Mouse (Mus musculus) spleen, adult 2 months (tissue): Measurements from ENCODE around the gene Hus1. TPM values are rescaled to one million over a fixed set of nuclear protein-coding genes. Genes with fewer than 3 reads are reported as not detected.

Experiments
- DNase-seq, 2 experiments: peaks; one replicate each; pipeline versions ENCODE4 v3.0.0 to v3.0.0-alpha.2; 2012 to 2021; ENCODE audit warnings: low spot score in 2 of 2, low read depth in 1 of 2
- H3K27ac ChIP-seq: fragments of 200-500 bp; 2 replicates; pipeline ENCODE4 v1.5.1; 2012; ENCODE audit warnings: low read length, inconsistent platforms; ENCODE audit not compliant: insufficient read depth
- H3K27me3 ChIP-seq: fragments of 200-500 bp; 2 replicates; pipeline ENCODE4 v1.6.1; 2012; ENCODE audit warnings: mild to moderate bottlenecking, moderate library complexity, low read length, inconsistent platforms; ENCODE audit not compliant: control insufficient read depth, insufficient read depth
- H3K36me3 ChIP-seq: fragments of 200-500 bp; 2 replicates; pipeline ENCODE4 v1.6.1; 2012; ENCODE audit warnings: mild to moderate bottlenecking, low read length, inconsistent platforms; ENCODE audit not compliant: control insufficient read depth, insufficient read depth
- H3K4me1 ChIP-seq: fragments of 200-500 bp; 2 replicates; pipeline ENCODE4 v1.6.1; 2011; ENCODE audit warnings: inconsistent platforms; ENCODE audit not compliant: control insufficient read depth, insufficient read depth, insufficient read length
- H3K4me3 ChIP-seq: fragments of 200-500 bp; 2 replicates; pipeline ENCODE4 v1.5.1; 2011; ENCODE audit warnings: mild to moderate bottlenecking, inconsistent platforms; ENCODE audit not compliant: insufficient read depth, insufficient read length; ENCODE audit errors: extremely low read depth
- CTCF ChIP-seq: fragments of 200-500 bp; IDR thresholded peaks from 2 replicates; pipeline ENCODE4 v1.5.1; 2011; ENCODE audit warnings: mild to moderate bottlenecking, inconsistent platforms; ENCODE audit not compliant: insufficient read depth, insufficient read length, insufficient replicate concordance; ENCODE audit errors: extremely low read depth
- POLR2A ChIP-seq: fragments of 200-500 bp; IDR thresholded peaks from 2 replicates; pipeline ENCODE4 v1.6.1; 2011; ENCODE audit warnings: low read depth, low read length, inconsistent platforms
- WGBS: fragments of 180-500 bp; shearing (Covaris S2); methylation state at CpG from one replicate; pipeline ENCODE4 v1.1.7; 2018; 5-methylcytosine and 5-hydroxymethylcytosine counted together
- polyA plus RNA-seq: library from polyadenylated mRNA; depleted of rRNA; stranded (reverse); fragments of >200 nt; gene quantifications from 2 replicates; pipeline ENCODE4 v1.2.3, GENCODE M21; 2012; rRNA removed

The Hus1 gene
- polyA plus RNA-seq, 1 experiment = 6.1 TPM

DNA sequence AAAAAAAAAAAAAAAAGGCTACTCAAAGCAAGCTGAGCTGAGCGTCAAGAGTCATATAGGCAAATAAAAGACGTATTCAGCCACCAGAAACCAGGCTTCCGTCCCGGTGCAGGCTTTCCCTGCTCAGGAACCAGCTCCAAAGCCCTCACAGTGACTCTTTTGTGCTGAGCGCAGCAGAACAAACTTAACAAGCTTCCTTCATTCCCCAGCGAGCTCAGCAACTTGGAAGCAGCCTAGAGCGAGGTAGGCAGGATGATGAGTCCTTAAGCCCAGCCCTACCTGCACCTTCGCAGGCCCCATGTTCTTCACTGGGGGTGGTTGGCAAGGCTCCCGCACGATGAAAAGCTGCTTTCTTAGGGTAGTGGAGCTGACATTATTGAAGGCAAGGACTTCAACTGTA, 52.4 kb downstream of the Hus1 start:
- H3K27ac ChIP-seq = no peak overlapping the region
- no peaks in the 10 kb centered on the region for H3K36me3 ChIP-seq
- 85% methylated on average over 10 of the region's 10 CpGs for WGBS
- no peaks in the 10 kb centered on the region for H3K27me3 ChIP-seq
- no peak for TF ChIP-seq CTCF
- TF ChIP-seq POLR2A = no peak
- DNase-seq = no peak
- H3K4me3 ChIP-seq = no peak overlapping the region
- H3K4me1 ChIP-seq = no peaks in the 10 kb centered on the region

GRCm38 (mm10) chr11:8958108-8958507, 52.9 kb downstream of the Hus1 start:
- 87% methylated on average over 4 of the region's 4 CpGs for WGBS
- Histone ChIP-seq H3K4me3 (no peak overlapping the region), H3K27ac (no peak overlapping the region), H3K36me3 (no peaks in the 10 kb centered on the region), H3K27me3 (no peaks in the 10 kb centered on the region), H3K4me1 (no peaks in the 10 kb centered on the region)
- DNase-seq = no peak
- TF ChIP-seq POLR2A = no peak

GRCm38 (mm10) chr11:8957023-8957422, 54.0 kb downstream of the Hus1 start:
- Histone ChIP-seq H3K4me1 (no peaks in the 10 kb centered on the region), H3K27me3 (no peaks in the 10 kb centered on the region), H3K4me3 (no peak overlapping the region), H3K27ac (no peak overlapping the region), H3K36me3 (no peaks in the 10 kb centered on the region)
- 71% methylated on average over 6 of the region's 6 CpGs for WGBS
- TF ChIP-seq POLR2A = no peak
- peak; percentile 35; the same call in 1 of the 2 replicates for TF ChIP-seq CTCF
- DNase-seq = no peak

- H3K27ac ChIP-seq = no peak overlapping the region
- DNase-seq = no peak
- no peaks in the 10 kb centered on the region for H3K4me1 ChIP-seq
- WGBS = 13% methylated on average over 1 of the region's 1 CpGs
- no peaks in the 10 kb centered on the region for H3K36me3 ChIP-seq
- TF ChIP-seq POLR2A (no peak), CTCF (no peak; the same call in 1 of the 2 replicates)
- no peaks in the 10 kb centered on the region for H3K27me3 ChIP-seq
- no peak overlapping the region for H3K4me3 ChIP-seq
Observed at GRCm38 (mm10) chr11:8955678-8956077, 55.3 kb downstream of the Hus1 start.

DNA sequence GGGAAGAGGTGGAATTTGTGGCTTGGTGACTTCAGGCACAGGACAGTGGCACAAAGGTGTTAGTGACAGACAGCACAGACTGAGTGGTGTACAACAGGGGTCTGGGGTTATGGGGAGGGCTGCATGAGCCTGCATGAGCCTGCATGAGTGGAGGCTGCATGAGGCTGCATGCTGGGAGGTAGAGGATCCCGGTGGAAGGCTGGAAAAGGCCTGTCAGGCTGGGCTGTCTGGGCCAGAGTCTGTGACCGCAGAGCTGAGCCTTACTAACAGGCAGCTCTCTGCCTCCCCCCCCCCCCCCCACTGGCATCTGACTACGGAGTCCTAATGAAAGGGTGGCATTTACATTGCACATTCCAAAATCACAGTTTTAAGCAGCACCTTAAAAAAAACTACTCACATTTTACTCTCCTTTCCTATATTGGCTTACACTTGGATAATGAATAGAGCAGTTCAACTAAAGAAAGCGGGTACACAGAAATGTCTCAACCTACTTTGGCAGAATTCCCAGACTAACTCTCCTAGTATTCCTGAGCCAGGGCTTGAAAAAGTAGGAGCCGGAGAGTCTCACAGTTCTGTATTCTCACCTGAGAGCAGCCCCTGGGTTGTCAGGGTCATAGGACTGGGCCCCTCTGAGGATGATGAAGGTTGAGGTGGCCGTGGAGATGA, 61.1 kb downstream of the Hus1 start:
- DNase-seq = no peak
- Histone ChIP-seq H3K27ac (no peak overlapping the region), H3K4me3 (no peak overlapping the region), H3K4me1 (no peaks in the 10 kb centered on the region), H3K36me3 (no peaks in the 10 kb centered on the region), H3K27me3 (no peaks in the 10 kb centered on the region)
- TF ChIP-seq POLR2A = no peak
- no peak for TF ChIP-seq CTCF
- WGBS = 90% methylated on average over 6 of the region's 6 CpGs

DNA sequence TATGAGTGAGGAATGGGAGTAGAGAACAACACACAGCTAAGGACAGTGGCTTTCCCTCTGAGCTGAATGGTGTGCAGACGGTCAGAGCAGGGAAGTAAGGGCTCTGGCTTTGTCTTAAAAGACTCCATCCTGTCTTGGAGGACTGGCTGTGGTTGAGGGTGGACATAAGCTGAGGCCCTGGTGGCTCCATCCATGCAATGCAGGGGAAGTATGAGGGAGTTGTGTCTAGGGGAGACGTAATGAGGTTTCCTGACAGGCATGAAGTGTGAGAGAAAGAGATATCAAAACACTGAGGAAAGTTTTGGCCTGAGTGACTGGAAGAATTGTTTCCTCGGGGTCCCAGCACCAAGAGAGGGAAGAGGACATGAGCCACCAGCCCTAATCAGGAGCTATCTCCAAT, 62.1 kb downstream of the Hus1 start:
- WGBS = 59% methylated on average over 3 of the region's 3 CpGs
- TF ChIP-seq CTCF (no peak), POLR2A (no peak)
- no peak overlapping the region for H3K27ac ChIP-seq
- H3K36me3 ChIP-seq = no peaks in the 10 kb centered on the region
- H3K4me1 ChIP-seq = no peaks in the 10 kb centered on the region
- H3K27me3 ChIP-seq = no peaks in the 10 kb centered on the region
- no peak for DNase-seq
- H3K4me3 ChIP-seq = no peak overlapping the region

DNA sequence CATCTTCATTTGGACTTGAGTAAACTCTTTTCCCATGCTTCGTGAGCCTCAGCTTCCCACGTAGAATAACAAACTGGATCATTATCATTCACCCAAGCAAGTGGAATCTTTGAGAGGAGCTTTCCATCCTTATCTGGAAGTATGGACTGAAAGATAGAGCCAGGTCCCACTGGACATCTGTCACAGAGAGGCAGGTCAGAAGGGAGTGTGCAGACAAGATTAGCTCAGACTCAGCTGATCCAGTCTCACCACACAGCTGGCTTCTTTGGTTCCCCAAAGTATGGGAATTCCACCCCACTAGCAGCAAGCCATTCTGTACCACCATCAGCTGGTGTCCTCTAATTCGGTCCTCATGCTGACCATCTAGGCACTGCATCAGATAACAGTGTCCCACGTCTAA, 66.9 kb downstream of the Hus1 start:
- Histone ChIP-seq H3K27ac (no peak overlapping the region), H3K27me3 (no peaks in the 10 kb centered on the region), H3K4me3 (no peak overlapping the region), H3K36me3 (no peaks in the 10 kb centered on the region), H3K4me1 (no peaks in the 10 kb centered on the region)
- DNase-seq = no peak
- TF ChIP-seq CTCF (no peak), POLR2A (no peak)
- WGBS = 70% methylated on average over 4 of the region's 4 CpGs

Other genes starting within 250 kb of the Hus1 start
- 0.20 and 0.46 TPM in 2 replicates for gene Pkd1l1, start 37.9 kb downstream of the Hus1 start, polyA plus RNA-seq
- 0.05 TPM in 1 of 2 replicates, not detected in the other for gene Gm11992, start 37.4 kb upstream of the Hus1 start, polyA plus RNA-seq
- not detected in 2 replicates for gene Sun3, start 37.8 kb upstream of the Hus1 start, polyA plus RNA-seq
- gene Upp1, start 106.9 kb upstream of the Hus1 start, polyA plus RNA-seq = 3.0 and 3.2 TPM in 2 replicates
- gene Abca13, start 180.8 kb upstream of the Hus1 start, polyA plus RNA-seq = 0.04 and 0.05 TPM in 2 replicates